Mouse (Mus musculus): ENCODE data around the gene Cd82. TPM values are rescaled to one million over a fixed set of nuclear protein-coding genes. Genes with fewer than 3 reads are reported as not detected.

Gene Cd82
- total and polyA plus RNA-seq, 2 experiments from 2014 or later = 14.8 to 15.4 TPM

DNA sequence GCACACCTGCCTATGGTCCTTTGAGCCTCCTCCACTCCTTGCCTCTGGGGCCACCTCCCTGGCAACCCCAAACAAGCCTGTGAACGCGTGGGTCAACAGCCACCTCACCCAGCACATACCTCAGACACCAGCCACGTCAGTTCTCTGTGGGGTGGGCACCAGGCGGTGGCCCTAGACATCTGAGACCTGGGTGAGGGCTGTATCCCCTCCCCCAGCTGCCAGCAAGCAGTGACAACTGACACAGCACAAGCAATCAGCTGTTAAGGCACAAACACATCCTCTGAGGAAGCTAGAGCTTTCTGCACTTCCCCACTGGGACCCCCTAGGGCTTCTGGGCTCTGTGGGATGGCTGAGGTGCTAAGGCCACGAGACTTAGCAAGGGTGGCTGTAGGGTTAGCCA is 14.2 kb downstream of the Cd82 start:
- Histone ChIP-seq H3K4me2 (ENCODE audit: low read depth, low read length) (no peak overlapping the region), H3K9ac (replicated peaks; ENCODE audit: low read depth, low read length) (no peak overlapping the region), H3K36me3 (replicated peaks; ENCODE audit: control insufficient read depth, insufficient read depth, low read length) (no peaks in the 10 kb centered on the region), H3K9me3 (replicated peaks; ENCODE audit: control insufficient read depth, low read length) (no peaks in the 10 kb centered on the region), H3K4me1 (ENCODE audit: control insufficient read depth, insufficient read depth) (peaks cover 9% of the 10 kb centered on the region; the same call in 1 of the 2 replicates), H3K27me3 (ENCODE audit: control insufficient read depth, insufficient read depth, low read length) (no peaks in the 10 kb centered on the region), H3K27ac (ENCODE audit: low read depth) (no peak overlapping the region), H3K4me3 (ENCODE audit: low read depth, low read length) (no peak overlapping the region)
- DNase-seq (ENCODE audit: low spot score) = no peak
- ATAC-seq (ENCODE audit: insufficient read depth, low read depth) = no peak
- TF ChIP-seq CTCF (IDR thresholded peaks at IDR 0.05; ENCODE audit: low read depth) (no peak), EP300 (IDR thresholded peaks at IDR 0.05; ENCODE audit: low read depth) (no peak)
- WGBS = 76% methylated on average over 5 of the region's 5 CpGs

DNA sequence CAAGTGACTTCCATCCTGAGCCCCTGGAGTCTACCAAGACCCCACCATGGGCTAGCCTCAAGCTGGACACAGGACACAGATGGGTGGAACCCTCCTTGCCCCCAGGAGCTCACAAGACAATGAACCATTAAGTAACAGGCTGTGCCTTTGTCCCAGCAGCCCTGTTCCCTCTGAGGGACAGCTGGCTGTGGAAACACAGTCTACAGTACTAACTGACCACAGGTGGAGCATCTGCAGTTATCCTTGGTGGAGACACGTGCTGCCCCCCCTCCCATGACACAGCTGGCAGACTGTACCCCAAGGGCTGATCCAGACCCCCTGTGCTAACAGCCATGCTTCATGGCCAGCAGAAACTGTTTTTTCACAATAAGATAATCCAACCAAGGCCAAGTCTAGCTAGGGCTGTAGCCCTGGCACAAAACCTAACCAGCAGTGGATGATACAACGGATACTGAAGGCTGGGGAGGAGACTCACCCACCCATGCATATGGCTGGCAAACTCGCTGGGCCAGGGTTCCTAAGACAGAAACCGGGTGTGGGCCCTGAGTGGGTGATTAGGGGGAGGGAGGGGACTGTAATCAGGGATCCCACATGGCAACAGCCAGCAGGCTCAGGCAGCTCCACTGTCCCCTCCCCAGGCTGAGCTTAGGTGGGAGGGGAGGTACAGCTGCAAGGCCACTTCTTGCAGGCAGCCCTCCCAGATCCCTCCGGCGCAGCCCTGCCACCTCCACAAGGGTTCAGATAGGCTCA is 15.3 kb downstream of the Cd82 start:
- 79% methylated on average over 6 of the region's 6 CpGs for WGBS
- no peaks in the 10 kb centered on the region for H3K36me3 ChIP-seq (replicated peaks; ENCODE audit: control insufficient read depth, insufficient read depth, low read length)
- no peak for ATAC-seq (ENCODE audit: insufficient read depth, low read depth)

DNA sequence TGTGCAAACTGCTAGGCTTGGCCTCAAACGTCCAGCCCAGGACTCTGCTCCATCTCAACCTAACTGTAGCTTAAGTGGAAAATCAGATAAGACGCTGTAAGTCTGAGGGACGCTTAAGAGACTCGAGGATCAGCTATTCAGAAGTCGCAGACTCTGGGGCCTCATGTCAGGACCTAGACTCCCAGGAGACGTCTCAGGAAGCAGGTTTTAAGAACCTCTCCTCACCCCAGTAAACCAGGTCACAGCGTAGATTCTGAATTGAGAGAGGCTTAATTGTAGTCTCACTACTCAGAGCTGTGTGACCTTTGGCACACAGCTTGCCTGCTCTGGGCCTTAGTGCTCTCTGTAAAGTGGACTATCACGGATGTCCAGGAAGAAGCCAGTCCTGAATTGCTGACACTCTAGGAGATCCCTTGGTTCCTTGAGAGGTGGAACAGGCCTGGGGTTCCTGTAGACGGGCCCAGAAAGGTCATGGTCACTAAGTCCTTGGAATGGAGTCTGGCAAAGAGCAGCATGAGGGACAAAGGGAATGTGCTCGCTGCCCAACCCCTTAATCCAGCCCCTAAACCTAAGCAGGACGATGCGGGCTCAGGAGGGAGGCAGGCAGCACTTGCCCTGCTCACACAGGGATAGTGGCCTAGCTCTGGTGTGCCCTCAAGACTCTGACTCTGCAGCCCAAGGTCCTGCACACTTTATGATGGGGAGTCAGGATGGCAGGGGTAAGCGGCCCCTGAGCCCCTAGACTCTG is 16.2 kb downstream of the Cd82 start:
- Histone ChIP-seq H3K27ac (ENCODE audit: low read depth) (no peak overlapping the region), H3K27me3 (ENCODE audit: control insufficient read depth, insufficient read depth, low read length) (no peaks in the 10 kb centered on the region), H3K4me3 (ENCODE audit: low read depth, low read length) (no peak overlapping the region), H3K4me2 (ENCODE audit: low read depth, low read length) (no peak overlapping the region), H3K9ac (replicated peaks; ENCODE audit: low read depth, low read length) (no peak overlapping the region), H3K4me1 (ENCODE audit: control insufficient read depth, insufficient read depth) (0 out of 2 replicates have a peak, but pooled peaks cover under 1% of the 10 kb centered on the region), H3K36me3 (replicated peaks; ENCODE audit: control insufficient read depth, insufficient read depth, low read length) (no peaks in the 10 kb centered on the region), H3K9me3 (replicated peaks; ENCODE audit: control insufficient read depth, low read length) (no peaks in the 10 kb centered on the region)
- DNase-seq (ENCODE audit: low spot score) (no peak), ATAC-seq (ENCODE audit: insufficient read depth, low read depth) (no peak)
- TF ChIP-seq EP300 (IDR thresholded peaks at IDR 0.05; ENCODE audit: low read depth) (no peak), CTCF (IDR thresholded peaks at IDR 0.05; ENCODE audit: low read depth) (no peak)
- WGBS = 63% methylated on average over 13 of the region's 13 CpGs

More for the DNA sequence above, 15.3 kb downstream of the Cd82 start:
- no peaks in the 10 kb centered on the region for H3K27me3 ChIP-seq (ENCODE audit: control insufficient read depth, insufficient read depth, low read length)
- no peak overlapping the region for H3K4me3 ChIP-seq (ENCODE audit: low read depth, low read length)
- H3K4me1 ChIP-seq (ENCODE audit: control insufficient read depth, insufficient read depth) = peaks cover 8% of the 10 kb centered on the region; the same call in 1 of the 2 replicates
- no peak overlapping the region for H3K4me2 ChIP-seq (ENCODE audit: low read depth, low read length)
- DNase-seq (ENCODE audit: low spot score) = no peak
- TF ChIP-seq EP300 (IDR thresholded peaks at IDR 0.05; ENCODE audit: low read depth) (no peak), CTCF (IDR thresholded peaks at IDR 0.05; ENCODE audit: low read depth) (no peak)
- no peak overlapping the region for H3K9ac ChIP-seq (replicated peaks; ENCODE audit: low read depth, low read length)
- H3K27ac ChIP-seq (ENCODE audit: low read depth) = no peak overlapping the region
- no peaks in the 10 kb centered on the region for H3K9me3 ChIP-seq (replicated peaks; ENCODE audit: control insufficient read depth, low read length)

DNA sequence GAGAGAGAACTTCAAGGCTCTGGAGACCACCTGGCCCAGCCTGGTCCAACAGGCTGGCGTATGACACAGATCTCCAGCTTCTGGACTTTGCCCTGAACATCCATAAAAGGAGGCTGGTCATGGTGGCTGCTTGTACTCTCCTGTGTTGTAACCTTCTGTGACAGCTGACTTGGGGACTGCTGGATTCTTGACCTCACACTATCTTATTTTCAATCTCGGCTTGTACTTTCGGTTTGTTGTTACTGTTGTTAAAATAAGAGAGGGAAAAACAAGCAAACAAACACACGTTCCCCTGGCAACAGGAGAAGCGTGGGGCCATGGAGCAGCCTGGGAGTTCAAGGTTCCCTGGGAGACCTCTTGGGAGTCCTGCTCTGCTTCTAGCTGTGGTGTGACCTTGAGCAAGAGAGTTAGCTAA is 17.7 kb downstream of the Cd82 start:
- Histone ChIP-seq H3K9ac (replicated peaks; ENCODE audit: low read depth, low read length) (no peak overlapping the region), H3K4me1 (ENCODE audit: control insufficient read depth, insufficient read depth) (no peaks in the 10 kb centered on the region), H3K27me3 (ENCODE audit: control insufficient read depth, insufficient read depth, low read length) (no peaks in the 10 kb centered on the region), H3K27ac (ENCODE audit: low read depth) (no peak overlapping the region), H3K4me2 (ENCODE audit: low read depth, low read length) (no peak overlapping the region), H3K36me3 (replicated peaks; ENCODE audit: control insufficient read depth, insufficient read depth, low read length) (no peaks in the 10 kb centered on the region), H3K9me3 (replicated peaks; ENCODE audit: control insufficient read depth, low read length) (no peaks in the 10 kb centered on the region), H3K4me3 (ENCODE audit: low read depth, low read length) (no peak overlapping the region)
- ATAC-seq (ENCODE audit: insufficient read depth, low read depth) (no peak), DNase-seq (ENCODE audit: low spot score) (no peak)
- WGBS = 89% methylated on average over 5 of the region's 5 CpGs
- TF ChIP-seq EP300 (IDR thresholded peaks at IDR 0.05; ENCODE audit: low read depth) (no peak), CTCF (IDR thresholded peaks at IDR 0.05; ENCODE audit: low read depth) (no peak)

DNA sequence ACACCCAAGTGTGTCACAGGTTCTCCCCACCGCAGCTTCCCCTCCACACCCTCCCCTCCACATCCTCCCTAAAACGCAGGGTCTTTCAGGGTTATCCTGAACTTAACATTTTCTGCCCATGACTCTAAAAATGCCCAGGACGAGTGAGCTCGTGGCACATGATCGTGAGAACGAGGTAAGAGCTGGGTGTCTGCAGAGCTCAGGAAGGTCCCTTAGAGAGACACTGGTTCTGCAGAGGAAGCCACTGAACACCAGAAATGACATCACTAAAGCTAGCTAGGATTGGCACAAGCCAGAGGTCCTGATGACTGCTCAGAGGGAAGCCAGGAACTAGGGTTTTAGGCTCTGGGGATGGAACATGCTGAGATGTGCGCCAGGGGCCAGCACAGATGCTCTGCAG is 18.7 kb downstream of the Cd82 start:
- Histone ChIP-seq H3K4me1 (ENCODE audit: control insufficient read depth, insufficient read depth) (peaks cover 10% of the 10 kb centered on the region; the same call in 1 of the 2 replicates), H3K27ac (ENCODE audit: low read depth) (no peak overlapping the region), H3K36me3 (replicated peaks; ENCODE audit: control insufficient read depth, insufficient read depth, low read length) (no peaks in the 10 kb centered on the region), H3K4me2 (ENCODE audit: low read depth, low read length) (no peak overlapping the region), H3K4me3 (ENCODE audit: low read depth, low read length) (no peak overlapping the region), H3K9me3 (replicated peaks; ENCODE audit: control insufficient read depth, low read length) (no peaks in the 10 kb centered on the region), H3K9ac (replicated peaks; ENCODE audit: low read depth, low read length) (no peak overlapping the region), H3K27me3 (ENCODE audit: control insufficient read depth, insufficient read depth, low read length) (no peaks in the 10 kb centered on the region)
- 81% methylated on average over 7 of the region's 7 CpGs for WGBS
- ATAC-seq (ENCODE audit: insufficient read depth, low read depth) = no peak
- no peak for DNase-seq (ENCODE audit: low spot score)
- TF ChIP-seq EP300 (IDR thresholded peaks at IDR 0.05; ENCODE audit: low read depth) (no peak), CTCF (IDR thresholded peaks at IDR 0.05; ENCODE audit: low read depth) (no peak)
